Mouse (Mus musculus) gastrocnemius, postnatal 25 days (tissue): ENCODE data around the gene D1Ertd622e. TPM values are rescaled to one million over a fixed set of nuclear protein-coding genes. Genes with fewer than 3 reads are reported as not detected.
"Not testable (repeated sequence)": the region's sequence is repeated elsewhere in the genome, so short reads cannot be mapped to it uniquely, and the experiment has no call there.

Experiments
- DNase-seq: peaks from one replicate; pipeline ENCODE4 v3.0.0; 2022
- total RNA-seq, 2 experiments: library from RNA; stranded (reverse); gene quantifications; 1 replicate in 1 of 2; 2 replicates in 1 of 2; pipeline ENCODE4 v1.2.3; 2021

The D1Ertd622e gene
- total RNA-seq, 2 experiments from 2014 or later, result 11.5 to 12.3 TPM

DNA sequence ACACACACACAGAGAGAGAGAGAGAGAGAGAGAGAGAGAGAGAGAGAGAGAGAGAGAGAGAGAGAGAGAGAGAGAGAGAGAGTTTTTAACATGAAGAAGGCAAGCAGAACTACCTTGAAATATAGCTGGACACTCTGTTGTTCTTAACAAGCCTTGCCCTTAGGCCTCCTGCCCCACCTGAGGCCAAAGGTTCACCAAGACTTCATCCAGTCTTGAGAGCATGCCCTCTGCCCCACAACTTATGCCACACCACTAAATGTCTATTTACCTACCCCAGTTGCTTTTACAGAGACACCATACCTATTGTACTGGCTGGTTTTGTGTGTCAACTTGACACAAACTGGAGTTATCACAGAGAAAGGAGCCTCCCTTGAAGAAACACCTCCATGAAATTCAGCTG, 81.2 kb downstream of the D1Ertd622e start:
- not testable (repeated sequence) for DNase-seq

DNA sequence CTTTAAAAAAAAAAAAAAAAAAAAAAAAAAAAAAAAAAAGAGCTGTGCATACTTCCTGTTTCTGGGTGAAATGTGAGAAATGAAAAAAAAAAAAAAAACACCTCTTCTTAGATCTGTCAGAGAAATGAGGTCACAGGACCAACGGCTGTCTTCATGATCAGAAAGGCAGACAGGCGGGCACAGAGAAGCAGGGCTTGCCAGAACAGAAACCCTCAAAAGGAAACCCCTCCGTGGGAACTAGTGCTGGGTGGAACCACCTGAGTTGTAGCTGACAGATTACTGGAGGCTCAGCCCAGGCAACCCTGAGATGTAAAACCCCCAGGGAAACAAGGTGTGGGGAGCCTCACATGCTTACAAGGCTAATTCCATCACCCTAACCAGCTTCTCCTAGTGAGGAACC, 81.6 kb downstream of the D1Ertd622e start:
- peak; percentile 20 for DNase-seq

DNA sequence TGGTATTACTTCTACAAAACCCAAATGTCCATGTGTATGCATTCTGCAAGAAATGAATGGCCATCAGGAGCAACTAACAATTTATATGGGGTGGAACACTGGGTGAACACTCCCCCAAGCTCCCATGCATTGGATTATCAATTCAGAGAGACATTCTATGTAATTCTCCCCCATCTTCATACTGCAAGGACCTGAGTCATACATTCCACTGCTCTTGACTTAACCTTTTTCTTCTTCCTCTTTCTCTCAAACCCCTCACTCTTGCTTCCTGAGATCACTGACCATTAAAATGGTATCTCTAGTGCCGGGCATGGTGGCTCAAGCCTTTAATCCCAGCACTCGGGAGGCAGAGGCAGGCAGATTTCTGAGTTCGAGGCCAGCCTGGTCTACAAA, 83.9 kb downstream of the D1Ertd622e start:
- DNase-seq, result no peak

DNA sequence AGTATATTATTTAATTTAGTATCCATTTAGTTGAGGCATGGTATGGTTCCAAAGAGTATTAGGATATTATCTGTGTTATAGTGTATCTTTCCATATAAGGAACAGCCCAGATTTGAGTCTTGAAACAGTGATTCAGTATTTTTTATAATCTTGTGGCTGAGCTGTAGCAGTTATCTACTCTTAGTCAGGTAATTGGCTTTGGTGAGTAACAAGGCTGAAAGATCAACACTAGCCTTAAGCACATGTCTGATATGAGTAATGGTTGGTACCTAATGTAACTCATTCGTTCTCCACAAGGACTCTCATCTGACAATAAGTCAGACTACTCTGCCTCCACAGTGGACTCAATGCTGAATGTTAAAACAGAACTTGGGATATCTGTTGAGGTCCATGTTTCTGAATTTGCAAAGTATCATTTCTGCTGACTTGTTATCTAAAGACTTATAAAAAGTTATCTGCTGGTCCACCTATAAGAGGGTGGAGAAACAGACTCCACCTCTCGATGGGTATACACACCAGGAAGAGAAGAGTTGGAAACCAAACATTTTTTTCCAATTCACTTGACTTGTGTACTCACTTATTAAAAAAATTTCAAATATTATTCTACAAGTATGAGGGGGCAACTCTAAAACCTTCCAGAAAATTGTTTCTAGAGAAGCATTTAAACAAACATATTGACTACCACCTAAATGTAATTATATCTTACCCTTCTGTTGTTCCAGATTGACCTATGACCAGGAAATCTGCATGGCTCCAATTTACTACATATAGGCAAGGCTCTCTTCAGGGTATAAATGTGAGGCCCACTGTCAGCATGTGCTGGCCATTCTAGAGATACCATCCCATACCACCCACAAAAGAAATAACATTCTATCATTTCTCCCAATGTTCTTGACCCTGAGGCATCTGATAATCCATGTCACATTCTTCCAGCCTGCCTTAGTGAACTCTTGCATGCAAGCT, 84.5 kb downstream of the D1Ertd622e start:
- no peak for DNase-seq

DNA sequence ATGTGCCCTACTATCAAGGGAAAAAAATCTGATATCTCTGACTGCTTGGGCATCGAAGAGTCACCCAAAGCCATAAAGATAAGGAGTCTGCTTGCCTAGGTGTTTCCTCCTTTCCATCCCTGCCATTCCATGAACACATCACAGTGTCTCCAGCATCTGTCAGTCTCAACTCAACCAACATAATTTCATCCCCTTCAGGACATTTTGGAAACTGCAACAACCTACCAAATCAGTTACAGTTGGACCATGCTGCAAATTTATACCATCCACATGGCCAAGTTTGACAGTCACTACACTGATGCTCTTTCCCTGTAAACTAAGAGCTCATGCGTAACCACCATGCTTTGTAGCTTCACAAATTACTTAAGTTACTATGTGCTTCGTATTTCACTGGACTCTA, 85.3 kb downstream of the D1Ertd622e start:
- no peak for DNase-seq

DNA sequence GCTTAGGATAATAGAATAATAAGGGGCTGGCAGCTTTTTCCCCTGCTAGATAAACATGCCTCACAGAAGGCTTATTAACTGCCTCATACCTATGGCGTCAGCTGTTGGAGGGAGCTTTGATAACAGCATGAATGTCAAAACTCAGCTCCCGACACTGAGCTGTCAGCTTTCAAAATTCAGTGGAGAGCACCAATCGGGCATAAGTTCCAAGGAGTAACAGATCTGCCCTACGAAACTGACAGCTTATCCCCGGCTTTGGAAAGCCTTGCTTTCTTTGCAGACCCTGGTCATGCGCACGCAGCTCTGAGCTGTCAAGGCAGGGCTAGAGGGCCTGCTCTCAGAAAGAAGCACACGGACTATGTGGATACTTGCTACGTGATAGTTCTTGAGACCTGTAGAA, 91.1 kb downstream of the D1Ertd622e start:
- DNase-seq, result no peak

DNA sequence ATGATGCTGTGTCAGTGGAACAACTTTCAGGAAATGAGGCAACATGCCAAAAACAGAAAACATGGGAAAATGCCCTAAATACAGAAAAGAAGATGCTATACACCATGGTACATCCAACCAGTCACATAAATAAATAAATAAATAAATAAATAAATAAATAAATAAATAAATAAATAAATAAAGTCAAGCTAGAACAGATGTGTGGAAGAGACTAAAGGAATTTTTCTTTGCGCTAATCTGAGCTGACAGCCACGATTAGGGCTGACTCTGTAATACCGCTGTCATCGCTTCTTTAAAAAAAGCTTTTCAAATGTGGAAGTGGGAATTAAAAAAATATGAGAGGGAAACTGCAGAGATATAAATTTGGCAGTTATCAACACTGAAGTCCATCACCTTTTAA, 93.9 kb downstream of the D1Ertd622e start:
- no peak for DNase-seq

DNA sequence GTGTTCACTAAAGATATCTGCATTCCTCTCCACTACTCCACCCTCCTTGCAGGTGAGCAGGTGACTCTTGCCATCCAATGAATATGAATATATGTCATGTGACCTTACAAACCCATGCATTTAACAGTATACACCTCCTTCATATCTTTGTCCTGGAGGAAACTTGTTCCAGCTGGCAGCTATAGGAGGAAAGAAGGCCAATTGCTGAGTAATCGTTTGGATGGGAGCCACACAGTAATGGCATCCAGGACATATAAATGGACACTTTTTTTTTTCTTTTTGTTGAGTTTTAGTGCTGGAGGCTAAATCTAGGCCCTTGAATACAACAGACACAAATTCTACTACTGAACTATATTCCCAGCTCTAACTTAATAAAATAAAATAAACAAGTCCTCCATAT, 97.2 kb downstream of the D1Ertd622e start:
- no peak for DNase-seq

DNA sequence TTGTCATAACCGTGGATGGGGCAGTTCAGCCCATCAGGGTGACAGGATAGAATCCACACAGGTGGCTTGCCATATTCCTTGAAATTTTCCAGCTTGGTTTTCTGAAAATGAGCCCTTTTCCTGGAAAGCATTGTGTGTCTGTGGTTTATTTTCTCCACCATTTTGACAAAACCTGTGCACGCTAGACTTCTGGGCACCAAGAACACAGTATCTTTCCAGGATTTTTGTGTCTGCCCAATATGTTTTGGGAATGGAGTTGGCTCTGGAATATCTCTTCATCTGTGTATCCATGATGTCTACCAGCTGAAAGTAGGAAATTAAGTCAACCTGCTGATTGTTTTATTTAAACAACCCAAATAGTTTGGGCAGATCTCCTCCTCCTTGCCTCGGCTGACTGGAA, 99.0 kb downstream of the D1Ertd622e start:
- DNase-seq, result no peak

Other genes starting within 250 kb of the D1Ertd622e start
- gene Gin1, start 108.1 kb upstream of the D1Ertd622e start, total RNA-seq, result 1 to 10 TPM; 2.9 to 3.1 TPM
- gene Ppip5k2, start 108.3 kb upstream of the D1Ertd622e start, total RNA-seq, result 1 to 10 TPM; 1.8 to 2.6 TPM